Mouse (Mus musculus): ENCODE measurements around the gene Toe1. TPM values are rescaled to one million over a fixed set of nuclear protein-coding genes. Genes with fewer than 3 reads are reported as not detected.

Gene Toe1
- total RNA-seq, 2 experiments from 2014 or later, result 13.0 to 13.4 TPM

DNA sequence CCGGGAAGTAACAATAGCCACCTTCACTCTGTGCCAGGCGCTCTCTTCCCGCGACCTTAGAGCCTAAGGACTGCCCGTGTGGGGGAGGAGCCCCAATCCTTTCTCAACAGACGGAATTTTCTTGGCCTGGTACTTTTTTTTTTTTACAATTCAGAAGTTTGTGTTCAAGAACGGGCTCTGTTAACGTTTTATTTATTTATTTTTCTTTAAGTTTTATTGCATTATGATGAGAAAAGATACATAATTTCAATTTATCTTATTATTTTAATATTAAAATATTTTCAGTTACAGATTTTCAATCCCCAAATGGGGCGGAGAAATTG is 14.2 kb upstream of the Toe1 start, which contains the start of gene Hpdl:
Gene Hpdl (minus strand): TSS at position 14 of the 323 bp plus-strand sequence.
- intact Hi-C loops (cut with DNase I), result loop anchor here (5.0 kb wide), 1 partner anchor 311 kb away; the partner anchor contains the start of gene Plk3
- H3K4me3 ChIP-seq, result peak within 1 kb of the TSS; percentile 52
- H3K27ac ChIP-seq, result no peak within 1 kb of the TSS
- TF ChIP-seq CTCF (IDR thresholded peaks at IDR 0.05), result no peak
- DNase-seq (ENCODE audit: extremely low spot score in 1 of 2, low spot score in 2 of 2), result no peak

DNA sequence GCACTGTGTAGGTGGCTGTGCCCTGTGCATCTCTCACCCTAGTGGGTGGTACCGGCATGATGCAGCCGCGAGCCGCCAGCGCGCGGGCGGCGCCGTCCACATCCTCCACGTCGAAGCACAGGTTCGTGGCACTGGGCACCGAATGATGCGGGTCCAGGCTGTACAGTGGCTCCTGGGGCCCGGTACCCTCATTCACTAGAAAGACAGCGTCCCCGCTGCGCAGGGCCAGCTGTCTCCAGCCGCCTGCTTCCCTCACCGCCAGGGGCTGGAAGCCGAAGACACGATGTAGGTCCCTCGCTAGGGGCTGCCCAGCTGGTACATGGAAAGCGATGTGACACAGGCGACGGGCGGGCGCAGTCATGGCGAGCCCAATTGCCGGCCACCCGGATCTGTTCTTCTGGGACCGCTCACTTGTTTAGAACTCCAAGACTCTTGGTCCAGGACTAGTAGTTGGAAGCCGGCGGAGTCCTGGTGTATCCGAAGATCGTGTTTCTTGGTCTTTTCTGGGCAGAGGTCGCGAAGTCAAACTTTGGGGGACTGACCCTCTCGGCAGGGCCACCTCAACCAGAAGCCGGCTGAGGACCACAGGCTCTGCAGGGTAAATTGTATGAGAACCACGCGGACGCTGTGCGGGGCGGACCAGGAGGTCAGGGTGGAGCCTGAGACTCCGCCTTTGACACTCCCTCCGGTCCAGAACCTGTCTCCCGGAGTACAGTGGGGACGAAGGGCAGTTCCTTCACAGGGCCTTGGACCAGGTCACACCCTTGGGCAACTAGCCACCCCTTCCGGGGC is 13.7 kb upstream of the Toe1 start:
- H3K27ac ChIP-seq, result no peak overlapping the region
- H3K4me3 ChIP-seq, result peak overlapping the region; percentile 52
- TF ChIP-seq CTCF (IDR thresholded peaks at IDR 0.05), result peak; percentile 34
- intact Hi-C loops (cut with DNase I), result loop anchor here (5.0 kb wide), 1 partner anchor 311 kb away; the partner anchor contains the start of gene Plk3
- peak; percentile 35 to 40 for DNase-seq (ENCODE audit: extremely low spot score in 1 of 2, low spot score in 2 of 2)

DNA sequence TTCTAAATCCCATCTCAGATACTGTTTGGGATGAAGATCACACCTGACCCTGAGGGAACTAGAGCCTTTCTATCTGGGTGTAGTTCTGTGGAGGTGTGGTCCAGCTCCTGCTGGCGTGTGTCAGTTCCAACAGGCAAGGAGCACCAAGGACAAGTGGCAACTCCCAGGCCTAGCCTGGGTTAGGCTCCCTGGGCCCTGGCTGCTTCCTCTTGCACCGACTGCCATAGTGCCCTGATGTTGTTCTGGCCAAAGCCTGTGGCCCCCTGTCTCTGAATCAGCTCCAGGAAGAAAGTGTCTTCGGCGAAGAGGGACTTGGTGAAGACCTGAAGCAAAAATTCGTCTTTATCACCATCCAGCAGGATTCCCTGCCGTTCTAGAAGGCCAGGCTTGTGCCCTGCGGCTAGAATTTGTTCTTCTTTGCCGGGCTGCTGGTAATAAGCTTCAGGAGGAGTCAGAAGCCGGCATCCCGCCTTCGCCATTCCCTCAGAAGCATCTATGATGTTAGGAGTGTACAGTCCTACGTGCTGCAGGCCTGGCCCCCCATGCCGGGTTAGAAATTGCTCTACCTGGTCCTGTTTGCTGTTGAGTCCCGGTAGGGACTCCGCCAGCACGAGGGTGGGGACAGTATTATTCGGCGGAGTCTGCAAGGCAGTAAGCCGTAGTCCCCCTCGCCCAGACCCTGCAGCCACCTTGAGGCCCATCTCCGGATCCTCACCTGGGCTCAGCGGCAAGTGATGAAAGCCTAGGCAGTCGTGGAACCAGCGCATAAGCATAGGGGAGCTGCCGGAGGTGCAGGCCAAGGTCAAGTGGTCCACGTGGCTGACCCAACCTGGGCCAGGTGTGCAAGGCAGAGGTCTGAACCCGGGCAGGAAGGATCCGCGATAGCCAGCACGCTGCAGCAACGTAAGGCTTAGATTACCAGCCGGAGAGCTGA is 12.8 kb upstream of the Toe1 start:
- no peak overlapping the region for H3K27ac ChIP-seq
- intact Hi-C loops (cut with DNase I), result loop anchor here (5.0 kb wide), 1 partner anchor 312 kb away; the partner anchor contains the start of gene Plk3
- TF ChIP-seq CTCF (IDR thresholded peaks at IDR 0.05), result no peak

DNA sequence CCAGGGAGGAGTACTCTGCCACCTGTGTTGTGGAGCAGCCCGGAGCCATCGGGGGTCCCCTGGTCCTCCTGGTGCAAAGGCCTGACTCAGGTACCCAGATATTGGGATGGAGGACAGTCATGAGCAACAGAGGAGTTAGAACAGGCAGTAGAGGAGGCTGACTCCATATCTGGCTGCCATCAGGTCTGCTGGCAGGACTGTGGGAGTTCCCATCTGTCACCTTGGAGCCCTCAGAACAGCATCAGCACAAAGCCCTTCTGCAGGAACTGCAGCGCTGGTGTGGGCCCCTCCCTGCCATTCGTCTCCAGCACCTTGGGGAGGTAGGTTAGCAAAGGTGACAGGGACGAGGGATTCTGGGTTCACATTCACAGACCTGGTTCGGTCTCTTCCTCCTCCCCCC is 10.0 kb upstream of the Toe1 start:
- Histone ChIP-seq H3K27ac (no peak overlapping the region), H3K4me3 (no peak overlapping the region)
- intact Hi-C loops (cut with DNase I), result no loop called here
- no peak for TF ChIP-seq CTCF (IDR thresholded peaks at IDR 0.05)
- DNase-seq (ENCODE audit: extremely low spot score in 1 of 2, low spot score in 2 of 2), result no peak

More for the DNA sequence above, 12.8 kb upstream of the Toe1 start:
- H3K4me3 ChIP-seq, result peak overlapping the region; percentile 52
- no peak for DNase-seq (ENCODE audit: extremely low spot score in 1 of 2, low spot score in 2 of 2)

DNA sequence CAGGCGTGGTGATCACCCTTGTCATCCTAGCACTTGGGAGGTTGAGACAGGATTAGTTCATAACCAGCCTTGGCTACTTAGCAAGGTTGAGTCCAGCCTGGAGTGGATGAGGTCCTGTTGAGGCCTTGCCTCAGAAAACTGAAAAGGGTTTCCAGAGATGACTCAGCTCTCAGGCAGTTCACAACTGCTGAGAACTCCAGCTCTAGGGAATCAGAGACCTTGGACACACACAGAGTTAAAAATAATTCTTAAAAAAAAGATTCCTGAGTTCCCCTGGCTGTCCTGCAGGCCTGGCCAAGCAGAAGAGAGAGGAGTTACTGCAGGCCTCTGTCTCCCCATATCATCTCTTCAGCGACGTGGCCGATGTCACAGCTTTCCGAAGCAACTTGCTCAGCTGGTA is 7.8 kb upstream of the Toe1 start:
- no peak overlapping the region for H3K4me3 ChIP-seq
- no peak for TF ChIP-seq CTCF (IDR thresholded peaks at IDR 0.05)
- H3K27ac ChIP-seq, result no peak overlapping the region
- intact Hi-C loops (cut with DNase I), result no loop called here
- no peak for DNase-seq (ENCODE audit: extremely low spot score in 1 of 2, low spot score in 2 of 2)

DNA sequence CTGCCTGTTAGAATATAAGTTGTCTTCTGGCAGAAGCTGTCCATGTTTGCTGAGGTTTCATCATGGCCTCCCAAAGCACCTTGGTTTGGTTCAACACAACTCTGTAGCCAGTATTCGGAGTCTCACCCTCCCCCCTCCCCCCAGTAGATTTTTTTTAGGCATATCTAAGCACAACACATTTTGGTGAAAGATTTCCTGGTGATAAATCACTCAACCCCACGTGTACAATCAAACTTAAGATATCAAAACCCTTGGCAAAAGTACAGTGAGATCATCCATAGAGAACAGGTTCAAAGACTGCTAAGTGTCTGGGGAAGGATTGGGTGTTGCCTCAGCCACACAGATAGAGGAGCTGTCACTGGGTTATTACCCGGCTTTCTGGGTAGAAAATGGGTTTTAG is 3.6 kb upstream of the Toe1 start:
- H3K27ac ChIP-seq, result no peak overlapping the region
- DNase-seq (ENCODE audit: extremely low spot score in 1 of 2, low spot score in 2 of 2), result no peak
- no peak for TF ChIP-seq CTCF (IDR thresholded peaks at IDR 0.05)
- intact Hi-C loops (cut with DNase I), result no loop called here
- H3K4me3 ChIP-seq, result no peak overlapping the region

DNA sequence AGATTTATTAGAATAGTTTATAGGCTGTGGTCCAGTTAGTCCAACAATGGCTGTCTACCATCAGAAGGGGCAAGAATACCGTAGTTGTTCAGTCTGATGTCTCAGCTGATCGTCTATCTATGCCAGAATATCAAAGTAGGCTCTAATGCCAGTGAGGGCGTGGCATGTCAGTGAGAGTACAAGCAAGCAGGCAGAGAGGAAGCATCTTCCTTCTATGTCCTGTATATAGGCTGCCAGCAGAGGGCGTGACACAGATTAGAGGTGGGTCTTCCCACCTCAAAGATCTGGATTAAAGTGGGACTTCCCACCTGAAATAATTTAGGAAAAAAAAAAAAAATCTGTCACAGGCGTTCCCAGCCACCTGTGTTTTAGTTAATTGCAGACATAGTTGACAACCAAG is 7.5 kb downstream of the Toe1 start:
- intact Hi-C loops (cut with DNase I), result no loop called here
- TF ChIP-seq CTCF (IDR thresholded peaks at IDR 0.05), result peak; percentile 48
- DNase-seq (ENCODE audit: extremely low spot score in 1 of 2, low spot score in 2 of 2), result no peak
- Histone ChIP-seq H3K27ac (no peak overlapping the region), H3K4me3 (no peak overlapping the region)

DNA sequence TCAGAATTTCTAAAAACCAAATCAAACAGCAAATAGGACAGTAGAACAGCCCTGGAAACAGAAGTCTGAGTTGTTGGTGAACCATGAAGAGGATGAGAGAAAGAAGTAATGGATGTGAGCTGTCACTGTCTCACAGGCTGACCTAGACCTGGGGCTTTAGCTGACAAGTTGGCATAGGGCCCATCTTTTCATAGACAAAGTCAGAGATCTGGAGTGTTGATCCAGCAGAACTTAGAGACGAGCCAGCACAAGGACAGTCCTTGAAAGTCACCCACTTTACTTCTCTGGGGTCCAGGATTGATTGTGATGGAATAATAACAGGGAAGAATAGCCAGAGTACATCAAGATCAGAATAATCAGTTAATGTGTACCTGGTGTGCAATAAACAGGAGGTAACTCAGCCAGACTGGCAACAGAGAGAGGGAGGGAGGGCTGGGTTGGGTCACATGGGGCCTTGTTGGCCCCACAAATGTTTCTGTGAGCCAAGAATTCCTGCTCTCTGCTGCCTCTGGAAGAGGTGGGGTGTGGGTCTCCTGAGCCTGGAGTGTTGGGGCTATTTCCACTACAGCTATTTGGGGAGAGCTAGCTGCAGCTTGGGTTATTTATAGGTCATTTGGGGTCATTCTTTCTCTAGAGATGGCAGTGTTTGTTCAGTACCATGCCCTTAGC is 10.9 kb downstream of the Toe1 start:
- DNase-seq (ENCODE audit: extremely low spot score in 1 of 2, low spot score in 2 of 2), result no peak
- TF ChIP-seq CTCF (IDR thresholded peaks at IDR 0.05), result no peak
- intact Hi-C loops (cut with DNase I), result no loop called here
- H3K4me3 ChIP-seq, result no peak overlapping the region
- no peak overlapping the region for H3K27ac ChIP-seq

DNA sequence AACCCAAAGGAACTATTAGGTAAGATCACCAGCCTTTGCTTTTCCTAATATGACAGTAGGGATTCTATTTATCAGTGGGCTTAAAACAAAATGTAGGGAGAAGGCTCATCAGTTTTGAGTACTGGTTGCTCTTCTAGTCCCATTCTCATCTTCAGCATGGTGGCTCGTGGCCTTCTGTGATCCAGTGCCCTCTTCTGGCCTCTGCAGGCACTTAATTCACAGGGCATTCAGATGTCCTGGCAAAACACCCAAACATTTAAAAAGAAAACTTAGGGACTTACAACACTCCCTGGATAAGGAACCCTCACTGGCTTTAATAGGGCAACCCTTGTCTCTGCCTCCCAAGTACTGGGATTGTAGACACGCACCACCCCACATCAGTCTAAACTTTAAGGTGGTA is 13.2 kb downstream of the Toe1 start:
- H3K4me3 ChIP-seq, result no peak overlapping the region
- intact Hi-C loops (cut with DNase I), result no loop called here
- no peak; the same call in 1 of the 2 replicates for TF ChIP-seq CTCF (IDR thresholded peaks at IDR 0.05)
- DNase-seq (ENCODE audit: extremely low spot score in 1 of 2, low spot score in 2 of 2), result no peak
- no peak overlapping the region for H3K27ac ChIP-seq

DNA sequence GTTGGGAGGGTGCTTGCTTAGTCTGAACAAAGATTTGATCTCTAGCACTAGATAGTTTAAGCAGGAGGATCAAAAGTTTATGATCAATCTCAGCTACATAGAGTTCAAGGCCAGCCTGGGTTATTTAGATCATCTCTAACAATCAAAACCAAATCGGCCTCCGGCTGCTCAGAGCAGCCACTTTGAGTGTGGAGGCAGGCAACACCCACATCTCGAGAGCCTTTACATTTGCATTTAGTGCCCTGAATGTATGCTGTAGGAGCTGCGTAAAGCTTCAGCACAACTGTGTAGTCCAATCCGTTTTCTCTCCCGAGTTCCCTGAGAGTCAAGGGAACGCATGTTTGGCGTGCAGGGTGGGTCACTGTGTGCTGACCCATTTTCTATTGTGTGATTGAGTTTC is 15.0 kb downstream of the Toe1 start:
- no peak for DNase-seq (ENCODE audit: extremely low spot score in 1 of 2, low spot score in 2 of 2)
- no peak overlapping the region for H3K4me3 ChIP-seq
- H3K27ac ChIP-seq, result no peak overlapping the region
- TF ChIP-seq CTCF (IDR thresholded peaks at IDR 0.05), result no peak
- intact Hi-C loops (cut with DNase I), result no loop called here

DNA sequence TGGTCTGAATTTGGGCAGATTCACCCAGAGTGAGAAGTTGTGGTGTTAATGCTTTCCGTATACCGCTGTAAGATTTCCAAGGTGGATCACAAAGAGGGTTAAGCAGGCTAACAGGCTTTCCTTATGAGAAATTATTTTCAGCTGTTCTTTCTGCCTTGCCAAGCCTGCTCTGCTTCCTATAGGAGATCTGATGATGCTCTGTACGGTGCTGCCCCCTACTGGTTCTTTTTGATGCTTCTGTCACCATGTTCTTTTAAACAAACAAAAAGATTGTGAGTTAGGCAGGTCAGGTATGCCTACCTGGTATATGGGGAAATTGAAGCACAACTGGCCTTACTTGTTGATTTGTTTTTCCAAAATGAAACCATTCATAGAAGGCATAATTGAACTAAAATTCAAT is 18.5 kb downstream of the Toe1 start:
- intact Hi-C loops (cut with DNase I), result loop anchor here (1.0 kb wide), 1 partner anchor 70 kb away; no protein-coding TSS in a partner anchor
- Histone ChIP-seq H3K4me3 (peak overlapping the region; percentile 4; the same call in 1 of the 2 replicates), H3K27ac (peak overlapping the region; percentile 41)
- peak; percentile 87 for TF ChIP-seq CTCF (IDR thresholded peaks at IDR 0.05)
- DNase-seq (ENCODE audit: extremely low spot score in 1 of 2, low spot score in 2 of 2), result peak; percentile 77 to 81
